Mouse (Mus musculus) midbrain, embryonic 14.5 days (tissue): ENCODE measurements around the gene Rhox6. TPM values are rescaled to one million over a fixed set of nuclear protein-coding genes. Genes with fewer than 3 reads are reported as not detected.
"Not testable (repeated sequence)": the region's sequence is repeated elsewhere in the genome, so short reads cannot be mapped to it uniquely, and the experiment has no call there.

Experiments used
- ATAC-seq: fragments of 200-750 bp; cut with Nextera tagmentation; 2 replicates; pipeline ENCODE4 v1.8.0; 2017; ENCODE audit warnings: moderate number of reproducible peaks, moderate library complexity; ENCODE audit not compliant: low FRiP score, low TSS enrichment
- DNase-seq: peaks from one replicate; pipeline ENCODE4 v3.0.0-alpha.2; 2015
- H3K27ac ChIP-seq: fragments of 300-500 bp; sonication (generic); replicated peaks from 2 replicates; pipeline ENCODE4 v1.5.1; 2014; ENCODE audit warnings: mild to moderate bottlenecking, low read depth, low read length, moderate library complexity
- H3K27me3 ChIP-seq: fragments of 300-500 bp; sonication (generic); 2 replicates; pipeline ENCODE4 v1.6.1; 2014; ENCODE audit warnings: low read length, control low read depth, mixed read lengths; ENCODE audit not compliant: control insufficient read depth, insufficient read depth
- H3K36me3 ChIP-seq: fragments of 300-500 bp; sonication (generic); 2 replicates; pipeline ENCODE4 v1.6.1; 2014; ENCODE audit warnings: low read length, control low read depth; ENCODE audit not compliant: control insufficient read depth, insufficient read depth
- H3K4me1 ChIP-seq: fragments of 300-500 bp; sonication (generic); 2 replicates; pipeline ENCODE4 v1.6.1; 2014; ENCODE audit warnings: mild to moderate bottlenecking, antibody characterized with exemption, low read length, control low read depth; ENCODE audit not compliant: control insufficient read depth, insufficient read depth
- H3K4me2 ChIP-seq: fragments of 300-500 bp; sonication (generic); 2 replicates; pipeline ENCODE4 v1.6.1; 2014; ENCODE audit warnings: mild to moderate bottlenecking, low read length, moderate library complexity
- H3K4me3 ChIP-seq: fragments of 300-500 bp; sonication (generic); replicated peaks from 2 replicates; pipeline ENCODE4 v1.5.1; 2014; ENCODE audit warnings: low read depth, low read length
- H3K9ac ChIP-seq: fragments of 300-500 bp; sonication (generic); replicated peaks from 2 replicates; pipeline ENCODE4 v1.6.1; 2014; ENCODE audit warnings: mild to moderate bottlenecking, low read length, moderate library complexity
- H3K9me3 ChIP-seq: fragments of 300-500 bp; sonication (generic); 2 replicates; pipeline ENCODE4 v1.6.1; 2016; ENCODE audit warnings: low read length, control low read depth, mixed read lengths; ENCODE audit not compliant: control insufficient read depth
- WGBS: fragments of 180-500 bp; shearing (Covaris S2); extraction: QIAGEN DNeasy Blood & Tissue Kit; methylation state at CpG from one replicate; pipeline ENCODE4 v1.1.7; 2014; 5-methylcytosine and 5-hydroxymethylcytosine counted together
- polyA plus RNA-seq: library from polyadenylated mRNA; unstranded; fragments of >200 nt; fragmentation: Nextera tagmentation; extraction: Ambion mirVana; gene quantifications from 2 replicates; pipeline ENCODE4 v1.2.1, GENCODE M21; 2014

Gene Rhox6
- not detected in 2 replicates for polyA plus RNA-seq

GRCm38 (mm10) chrX:37826610-37827009 lies at the start of gene Rhox6:
Gene Rhox6 (plus strand): TSS chrX:37826910.
- WGBS = 84% methylated on average over 4 of the region's 12 CpGs
- not testable (repeated sequence) for H3K27ac ChIP-seq, H3K4me1 ChIP-seq, H3K27me3 ChIP-seq, H3K9me3 ChIP-seq, H3K4me3 ChIP-seq, ATAC-seq, H3K36me3 ChIP-seq, DNase-seq, H3K4me2 ChIP-seq, H3K9ac ChIP-seq

GRCm38 (mm10) chrX:37807286-37808080 lies 19.2 kb upstream of the Rhox6 start:
- WGBS = 82% methylated on average over 15 of the region's 15 CpGs
- DNase-seq (no peak), ATAC-seq (no peak)

GRCm38 (mm10) chrX:37809396-37809795 lies 17.3 kb upstream of the Rhox6 start:
- no peak overlapping the region for H3K4me2 ChIP-seq
- no peaks in the 10 kb centered on the region for H3K36me3 ChIP-seq
- no peak overlapping the region for H3K9ac ChIP-seq
- no peaks in the 10 kb centered on the region for H3K9me3 ChIP-seq
- no peak for ATAC-seq
- H3K4me3 ChIP-seq = no peak overlapping the region
- WGBS = 65% methylated on average over 2 of the region's 2 CpGs
- H3K4me1 ChIP-seq = no peaks in the 10 kb centered on the region
- H3K27me3 ChIP-seq = no peaks in the 10 kb centered on the region
- no peak for DNase-seq
- H3K27ac ChIP-seq = no peak overlapping the region

More at GRCm38 (mm10) chrX:37807286-37808080, 19.2 kb upstream of the Rhox6 start:
- Histone ChIP-seq H3K27me3 (no peaks in the 10 kb centered on the region), H3K36me3 (no peaks in the 10 kb centered on the region), H3K27ac (no peak overlapping the region), H3K9me3 (no peaks in the 10 kb centered on the region), H3K4me1 (no peaks in the 10 kb centered on the region), H3K9ac (no peak overlapping the region), H3K4me2 (no peak overlapping the region), H3K4me3 (no peak overlapping the region)

GRCm38 (mm10) chrX:37811179-37811578 lies 15.5 kb upstream of the Rhox6 start:
- Histone ChIP-seq H3K4me2 (no peak overlapping the region), H3K9ac (no peak overlapping the region), H3K36me3 (no peaks in the 10 kb centered on the region), H3K27ac (no peak overlapping the region), H3K4me3 (no peak overlapping the region), H3K27me3 (no peaks in the 10 kb centered on the region), H3K9me3 (no peaks in the 10 kb centered on the region), H3K4me1 (no peaks in the 10 kb centered on the region)
- ATAC-seq (no peak), DNase-seq (peak; percentile 17)
- WGBS = 33% methylated on average over 5 of the region's 5 CpGs

- 0 out of 2 replicates have a peak, but pooled peaks cover 2% of the 10 kb centered on the region for H3K9me3 ChIP-seq
- no peak overlapping the region for H3K4me2 ChIP-seq
- H3K9ac ChIP-seq = no peak overlapping the region
- 70% methylated on average over 10 of the region's 10 CpGs for WGBS
- no peak overlapping the region for H3K27ac ChIP-seq
- DNase-seq (peak; percentile 18), ATAC-seq (no peak)
- no peaks in the 10 kb centered on the region for H3K36me3 ChIP-seq
- no peak overlapping the region for H3K4me3 ChIP-seq
- no peaks in the 10 kb centered on the region for H3K4me1 ChIP-seq
- no peaks in the 10 kb centered on the region for H3K27me3 ChIP-seq
Observed at GRCm38 (mm10) chrX:37815665-37816064, 11.0 kb upstream of the Rhox6 start.

GRCm38 (mm10) chrX:37831386-37831785 lies 4.7 kb downstream of the Rhox6 start, which contains the start of gene Rhox7a:
Gene Rhox7a (plus strand): TSS chrX:37831686.
- not testable (repeated sequence) for H3K4me1 ChIP-seq, H3K9me3 ChIP-seq, ATAC-seq, H3K4me3 ChIP-seq, H3K36me3 ChIP-seq, DNase-seq, H3K9ac ChIP-seq, H3K27ac ChIP-seq, H3K27me3 ChIP-seq, H3K4me2 ChIP-seq
- WGBS = 84% methylated on average over 8 of the region's 8 CpGs

- Histone ChIP-seq H3K36me3 (no peaks in the 10 kb centered on the region), H3K9ac (no peak overlapping the region), H3K9me3 (no peaks in the 10 kb centered on the region), H3K27ac (no peak overlapping the region), H3K4me2 (no peak overlapping the region), H3K27me3 (no peaks in the 10 kb centered on the region), H3K4me3 (no peak overlapping the region), H3K4me1 (no peaks in the 10 kb centered on the region)
- DNase-seq = no peak
- WGBS = 98% methylated on average over 2 of the region's 2 CpGs
- no peak for ATAC-seq
Observed at GRCm38 (mm10) chrX:37871641-37872040, 44.9 kb downstream of the Rhox6 start.

GRCm38 (mm10) chrX:37878844-37879243 lies 52.1 kb downstream of the Rhox6 start, which contains the start of gene Rhox8:
Gene Rhox8 (minus strand): TSS chrX:37878944.
- no peak for ATAC-seq
- no peaks in the 10 kb centered on the region for H3K9me3 ChIP-seq
- H3K9ac ChIP-seq = no peak within 1 kb of the TSS
- H3K27me3 ChIP-seq = no peaks in the 10 kb centered on the region
- DNase-seq = no peak
- 73% methylated on average over 4 of the region's 4 CpGs for WGBS
- no peak within 1 kb of the TSS for H3K4me3 ChIP-seq
- no peak within 1 kb of the TSS for H3K27ac ChIP-seq
- no peaks in the 10 kb centered on the region for H3K4me1 ChIP-seq
- no peak within 1 kb of the TSS for H3K4me2 ChIP-seq
- H3K36me3 ChIP-seq = no peaks in the 10 kb centered on the region
